Mouse (Mus musculus): ENCODE data around the gene Prkag1.

Prkag1 gene

GRCm38 (mm10) chr15:98853161-98853937 is 22.0 kb upstream of the Prkag1 start:
- DNase-seq (ENCODE audit: low spot score), result no peak

DNA sequence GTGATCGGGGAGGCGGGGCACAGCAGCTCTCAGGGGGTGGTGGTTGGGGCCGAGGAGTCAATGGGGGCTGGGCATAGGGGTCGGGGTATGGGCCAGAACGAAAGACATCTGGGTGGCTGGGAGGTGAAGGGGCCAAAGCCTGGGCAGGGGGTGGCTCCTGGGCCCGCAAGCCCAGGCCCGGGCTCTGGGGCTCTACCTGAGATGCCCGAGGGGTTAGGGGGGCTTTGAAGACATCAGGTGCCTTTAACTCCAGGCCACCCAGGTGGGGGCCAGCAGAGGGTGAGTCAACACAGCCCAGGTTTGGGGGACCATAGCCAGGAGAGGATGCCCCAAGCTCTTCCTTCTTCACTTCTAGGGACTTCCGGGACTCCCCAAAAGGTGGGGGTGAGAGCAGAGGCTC is 21.4 kb upstream of the Prkag1 start:
- DNase-seq (ENCODE audit: low spot score), result no peak

- no peak for DNase-seq (ENCODE audit: low spot score)
Measured at GRCm38 (mm10) chr15:98852071-98852470, 20.8 kb upstream of the Prkag1 start.

- DNase-seq (ENCODE audit: low spot score), result no peak
Measured at GRCm38 (mm10) chr15:98851229-98851818, 20.0 kb upstream of the Prkag1 start.

DNA sequence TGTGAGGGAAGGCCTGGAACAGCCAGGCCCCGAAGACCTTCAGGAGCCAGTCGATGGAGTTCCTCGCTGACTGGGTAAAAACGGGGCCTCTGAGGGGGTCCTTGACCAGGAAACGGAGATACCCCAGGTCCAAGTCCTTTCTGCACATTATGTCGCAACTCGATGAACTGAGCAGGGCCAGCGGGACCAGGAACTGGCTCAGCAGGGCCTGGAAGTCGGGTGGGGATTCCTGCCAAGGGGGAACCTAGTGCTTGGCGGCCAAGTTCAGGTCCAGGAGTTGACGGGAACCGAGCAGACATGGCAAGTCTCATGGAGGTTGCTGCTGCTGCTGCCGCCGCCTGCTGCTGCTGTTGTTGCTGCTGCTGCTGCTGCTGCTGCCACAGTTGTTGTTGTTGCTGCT is 19.3 kb upstream of the Prkag1 start:
- DNase-seq (ENCODE audit: low spot score), result no peak

DNA sequence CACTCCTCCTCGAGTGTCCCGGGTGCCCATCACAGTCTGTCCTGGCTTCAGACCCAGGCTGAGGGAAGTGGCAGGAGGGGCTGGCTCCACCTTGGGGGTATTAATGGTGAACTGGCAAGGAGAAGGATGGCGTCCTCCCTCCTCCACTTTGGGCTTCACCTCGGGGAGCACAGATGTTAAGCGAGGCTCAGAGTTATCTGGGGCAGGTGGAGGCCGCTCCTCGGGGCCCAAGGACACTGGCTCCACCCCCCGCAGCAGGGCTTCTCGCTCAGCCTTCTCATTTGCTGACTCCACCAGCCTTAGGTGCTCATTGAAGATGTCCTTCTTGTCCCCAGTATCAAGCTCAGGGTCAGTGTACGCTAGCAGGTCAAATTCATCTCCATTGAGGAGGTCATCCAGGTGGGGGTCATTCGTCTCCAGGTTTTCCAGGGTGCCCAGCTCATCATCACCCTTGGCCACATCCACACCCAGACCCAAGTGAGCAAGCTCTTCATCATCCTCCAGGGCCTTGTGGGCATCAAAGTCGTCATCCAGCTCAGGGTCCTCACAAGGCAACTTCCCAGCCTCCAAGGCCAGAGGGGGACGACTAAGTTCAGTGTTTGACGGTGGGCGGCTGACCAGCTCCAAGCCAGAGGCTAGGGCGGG is 18.8 kb upstream of the Prkag1 start:
- no peak for DNase-seq (ENCODE audit: low spot score)

- DNase-seq (ENCODE audit: low spot score), result no peak
Measured at GRCm38 (mm10) chr15:98849165-98849564, 17.8 kb upstream of the Prkag1 start.

DNA sequence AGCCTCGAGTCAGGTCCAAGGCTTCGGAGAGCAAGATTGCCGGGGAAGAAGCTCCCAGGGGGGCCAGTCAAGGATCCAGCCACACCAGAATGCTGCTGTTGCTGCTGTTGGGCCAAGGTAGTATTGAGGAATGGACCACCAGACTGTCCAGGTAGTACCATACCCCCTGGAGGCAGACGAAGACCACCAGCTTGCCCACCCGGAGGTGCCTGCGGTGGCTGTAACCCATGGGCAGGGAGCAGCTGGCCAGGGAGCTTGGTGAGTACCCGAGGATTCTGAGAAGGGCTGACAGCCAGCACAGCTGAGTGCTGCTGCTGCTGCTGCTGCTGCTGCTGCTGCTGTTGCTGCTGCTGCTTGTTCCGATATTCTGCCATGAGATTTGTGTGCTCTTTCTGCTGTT is 14.8 kb upstream of the Prkag1 start:
- no peak for DNase-seq (ENCODE audit: low spot score)

- no peak for DNase-seq (ENCODE audit: low spot score)
Measured at GRCm38 (mm10) chr15:98845149-98845548, 13.8 kb upstream of the Prkag1 start.

GRCm38 (mm10) chr15:98843595-98844223 is 12.4 kb upstream of the Prkag1 start:
- DNase-seq (ENCODE audit: low spot score), result no peak

GRCm38 (mm10) chr15:98839671-98840585 is 8.6 kb upstream of the Prkag1 start:
- DNase-seq (ENCODE audit: low spot score), result no peak

DNA sequence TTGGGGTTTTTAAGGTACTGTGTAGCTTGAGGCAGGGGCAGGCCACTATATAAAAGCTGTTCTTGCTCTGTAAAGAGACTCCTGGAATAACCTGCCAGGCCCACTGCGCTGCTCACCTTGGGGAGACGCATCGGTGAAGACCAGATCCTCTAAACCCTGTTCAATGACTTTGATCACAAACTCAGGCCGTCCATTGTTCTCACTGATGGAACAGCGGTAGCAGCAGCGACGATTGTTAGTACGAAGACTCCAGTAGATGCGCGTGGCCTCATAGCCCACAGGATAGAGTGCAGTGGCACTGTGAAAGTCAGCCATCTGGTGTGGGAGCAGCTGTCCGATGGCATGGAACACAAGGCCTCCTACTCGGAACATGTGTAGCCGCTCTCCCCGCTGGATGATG is 7.8 kb upstream of the Prkag1 start:
- DNase-seq (ENCODE audit: low spot score), result no peak

GRCm38 (mm10) chr15:98837743-98838103 is 6.4 kb upstream of the Prkag1 start:
- DNase-seq (ENCODE audit: low spot score), result no peak

DNA sequence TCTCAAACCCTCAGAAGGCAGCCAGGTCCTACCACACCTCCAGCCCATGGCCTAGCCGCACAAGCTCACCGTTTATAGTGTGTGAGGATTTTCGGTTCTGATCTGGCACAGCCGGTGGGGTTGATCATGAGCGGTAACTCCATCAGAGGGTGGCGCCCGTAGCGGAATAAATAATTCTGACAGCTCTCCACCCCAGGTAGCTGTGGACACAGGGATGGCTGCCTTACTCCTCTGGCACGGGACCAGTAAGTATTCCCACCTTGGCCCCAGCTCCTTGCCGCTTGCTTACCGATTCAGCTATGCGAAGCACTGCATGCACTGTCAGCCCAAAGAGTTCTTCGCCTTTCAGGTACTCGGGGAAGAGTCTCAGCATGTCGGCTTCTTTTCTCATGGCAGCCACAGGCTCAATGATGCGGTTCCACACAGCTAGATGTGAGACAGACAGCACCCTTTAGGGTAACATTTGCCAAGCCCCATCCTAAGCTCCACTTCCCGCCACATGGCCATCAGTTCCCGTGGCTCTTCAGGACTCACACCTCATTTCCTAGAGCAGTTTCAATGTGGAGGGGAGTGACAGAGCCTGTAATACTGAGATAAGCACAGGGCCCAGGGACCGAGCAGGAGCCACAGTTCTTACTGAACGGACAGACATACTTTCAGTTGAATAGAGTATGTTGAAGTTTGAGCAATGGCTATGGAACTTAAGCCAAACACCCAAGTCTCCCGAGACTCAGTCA is 5.9 kb upstream of the Prkag1 start:
- no peak for DNase-seq (ENCODE audit: low spot score)

GRCm38 (mm10) chr15:98835291-98835690 is 4.0 kb upstream of the Prkag1 start:
- DNase-seq (ENCODE audit: low spot score), result no peak

- no peak for DNase-seq (ENCODE audit: low spot score)
Measured at GRCm38 (mm10) chr15:98834059-98834458, 2.7 kb upstream of the Prkag1 start.

- DNase-seq (ENCODE audit: low spot score), result no peak
Measured at GRCm38 (mm10) chr15:98833281-98833680, 2.0 kb upstream of the Prkag1 start.

DNA sequence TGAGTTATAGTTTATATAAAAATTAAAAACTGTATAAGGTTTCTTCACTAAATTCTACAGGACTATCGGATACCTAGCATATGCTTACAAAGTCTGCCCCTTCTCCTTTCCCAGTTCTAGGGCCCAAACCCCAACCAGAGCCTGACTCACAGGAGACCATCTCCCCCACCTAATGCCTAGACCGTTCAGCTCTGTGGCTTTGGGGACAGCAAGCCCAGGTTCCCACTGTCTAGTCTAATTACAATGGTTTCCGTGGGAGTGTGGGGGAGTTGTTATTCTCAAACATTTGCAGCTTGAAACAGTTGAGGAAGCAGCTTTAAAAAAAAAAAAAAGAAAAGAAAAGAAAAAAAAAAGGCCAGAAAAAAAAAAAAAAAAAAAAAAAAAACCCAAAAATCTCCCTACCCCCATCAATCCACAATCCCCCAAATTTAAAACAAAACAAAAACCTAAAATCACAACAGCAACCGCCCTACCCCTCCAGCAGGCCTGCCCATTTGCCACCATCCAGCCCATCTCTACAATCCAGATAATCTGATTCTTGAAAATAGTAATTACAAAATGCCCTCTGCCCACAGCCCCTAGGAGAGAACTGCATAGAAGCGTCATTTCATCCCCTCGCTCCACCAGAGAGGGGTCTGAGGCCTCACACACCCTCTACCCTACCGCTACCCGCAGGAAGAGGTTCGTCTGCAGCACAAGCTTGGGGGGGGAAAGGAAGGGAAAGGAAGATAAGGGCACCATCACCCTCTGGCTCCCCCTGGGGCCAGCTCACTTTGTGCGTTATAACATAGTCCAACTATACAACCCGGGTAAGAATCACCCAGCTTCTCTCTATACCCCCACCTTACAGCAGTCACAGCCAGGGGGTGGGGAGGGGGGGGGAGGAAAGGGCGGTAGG is 1.1 kb upstream of the Prkag1 start:
- DNase-seq (ENCODE audit: low spot score), result no peak

DNA sequence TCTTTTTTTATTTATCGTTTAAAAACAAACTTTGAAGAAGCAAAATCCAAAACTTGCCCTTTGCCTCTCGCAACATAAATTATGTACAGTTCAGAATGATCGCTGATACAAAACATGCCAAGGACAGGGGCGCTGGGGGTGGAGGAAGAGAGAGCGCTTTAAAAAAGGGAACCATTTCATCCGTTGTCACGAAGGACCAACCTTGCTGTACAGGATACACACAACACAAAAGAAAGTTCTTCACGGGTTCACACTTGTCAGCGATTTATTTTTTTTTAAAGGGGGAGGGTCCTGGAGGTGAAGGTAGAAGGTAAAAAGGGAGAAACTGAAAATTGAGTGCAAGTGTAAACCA is 339 bp upstream of the Prkag1 start:
- no peak for DNase-seq (ENCODE audit: low spot score)

DNA sequence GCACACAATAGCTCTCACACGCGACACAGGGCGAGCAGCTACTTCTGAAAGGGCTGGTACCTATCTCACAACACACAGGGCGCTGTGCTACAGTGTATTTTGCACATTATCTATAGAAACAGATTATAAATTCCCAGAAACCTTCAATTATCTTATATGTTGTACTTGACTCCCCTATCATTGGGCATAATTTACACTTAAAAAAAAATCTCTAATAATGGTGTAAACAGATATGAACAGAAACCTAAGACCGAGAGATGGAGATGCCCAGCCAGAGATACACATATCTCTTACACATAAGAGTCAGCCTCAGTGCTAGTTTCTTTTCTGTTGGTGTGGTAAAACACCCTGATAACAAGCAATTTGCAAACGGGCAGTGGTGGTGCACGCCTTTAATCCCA is 3.7 kb downstream of the Prkag1 start:
- DNase-seq (ENCODE audit: low spot score), result no peak
